Mouse (Mus musculus): Measurements from ENCODE around the gene Gna12.

Gna12 gene

GRCm38 (mm10) chr5:140830314-140831063 lies at the start of gene Gna12:
TSS of gene Gna12 (minus strand) at chr5:140830431.
- in situ Hi-C loops (cut with MboI; ENCODE audit: low pct_unique_long_range_greater_than_20kb in 1 of 2, low sequenced_read_pairs in 2 of 2, unreplicated experiment in 1 of 2): no loop called here

GRCm38 (mm10) chr5:140878644-140879043 lies 48.4 kb upstream of the Gna12 start:
- in situ Hi-C loops (cut with MboI; ENCODE audit: low pct_unique_long_range_greater_than_20kb in 1 of 2, low sequenced_read_pairs in 2 of 2, unreplicated experiment in 1 of 2): no loop called here

- in situ Hi-C loops (cut with MboI; ENCODE audit: low pct_unique_long_range_greater_than_20kb in 1 of 2, low sequenced_read_pairs in 2 of 2, unreplicated experiment in 1 of 2): no loop called here
These were observed 43.6 kb upstream of the Gna12 start for GRCm38 (mm10) chr5:140873736-140874307.

- in situ Hi-C loops (cut with MboI; ENCODE audit: low pct_unique_long_range_greater_than_20kb in 1 of 2, low sequenced_read_pairs in 2 of 2, unreplicated experiment in 1 of 2): no loop called here
These were observed 42.9 kb upstream of the Gna12 start for GRCm38 (mm10) chr5:140873039-140873551.

GRCm38 (mm10) chr5:140872532-140873038 lies 42.4 kb upstream of the Gna12 start:
- in situ Hi-C loops (cut with MboI; ENCODE audit: low pct_unique_long_range_greater_than_20kb in 1 of 2, low sequenced_read_pairs in 2 of 2, unreplicated experiment in 1 of 2): no loop called here

GRCm38 (mm10) chr5:140871241-140871640 lies 41.0 kb upstream of the Gna12 start:
- in situ Hi-C loops (cut with MboI; ENCODE audit: low pct_unique_long_range_greater_than_20kb in 1 of 2, low sequenced_read_pairs in 2 of 2, unreplicated experiment in 1 of 2): no loop called here

- in situ Hi-C loops (cut with MboI; ENCODE audit: low pct_unique_long_range_greater_than_20kb in 1 of 2, low sequenced_read_pairs in 2 of 2, unreplicated experiment in 1 of 2): no loop called here
These were observed 38.8 kb upstream of the Gna12 start for GRCm38 (mm10) chr5:140869034-140869433.

GRCm38 (mm10) chr5:140859730-140860129 lies 29.5 kb upstream of the Gna12 start:
- in situ Hi-C loops (cut with MboI; ENCODE audit: low pct_unique_long_range_greater_than_20kb in 1 of 2, low sequenced_read_pairs in 2 of 2, unreplicated experiment in 1 of 2): no loop called here

- in situ Hi-C loops (cut with MboI; ENCODE audit: low pct_unique_long_range_greater_than_20kb in 1 of 2, low sequenced_read_pairs in 2 of 2, unreplicated experiment in 1 of 2): no loop called here
These were observed 28.1 kb upstream of the Gna12 start for GRCm38 (mm10) chr5:140858335-140858734.

- in situ Hi-C loops (cut with MboI; ENCODE audit: low pct_unique_long_range_greater_than_20kb in 1 of 2, low sequenced_read_pairs in 2 of 2, unreplicated experiment in 1 of 2): no loop called here
These were observed 27.4 kb upstream of the Gna12 start for GRCm38 (mm10) chr5:140857432-140858154.

- in situ Hi-C loops (cut with MboI; ENCODE audit: low pct_unique_long_range_greater_than_20kb in 1 of 2, low sequenced_read_pairs in 2 of 2, unreplicated experiment in 1 of 2): no loop called here
These were observed 25.8 kb upstream of the Gna12 start for GRCm38 (mm10) chr5:140855909-140856530.

GRCm38 (mm10) chr5:140854700-140855099 lies 24.5 kb upstream of the Gna12 start:
- in situ Hi-C loops (cut with MboI; ENCODE audit: low pct_unique_long_range_greater_than_20kb in 1 of 2, low sequenced_read_pairs in 2 of 2, unreplicated experiment in 1 of 2): no loop called here

GRCm38 (mm10) chr5:140853723-140854122 lies 23.5 kb upstream of the Gna12 start:
- in situ Hi-C loops (cut with MboI; ENCODE audit: low pct_unique_long_range_greater_than_20kb in 1 of 2, low sequenced_read_pairs in 2 of 2, unreplicated experiment in 1 of 2): no loop called here

GRCm38 (mm10) chr5:140852435-140852996 lies 22.3 kb upstream of the Gna12 start:
- in situ Hi-C loops (cut with MboI; ENCODE audit: low pct_unique_long_range_greater_than_20kb in 1 of 2, low sequenced_read_pairs in 2 of 2, unreplicated experiment in 1 of 2): no loop called here

- in situ Hi-C loops (cut with MboI; ENCODE audit: low pct_unique_long_range_greater_than_20kb in 1 of 2, low sequenced_read_pairs in 2 of 2, unreplicated experiment in 1 of 2): no loop called here
These were observed 17.1 kb upstream of the Gna12 start for GRCm38 (mm10) chr5:140847300-140847729.

GRCm38 (mm10) chr5:140841942-140842341 lies 11.7 kb upstream of the Gna12 start:
- in situ Hi-C loops (cut with MboI; ENCODE audit: low pct_unique_long_range_greater_than_20kb in 1 of 2, low sequenced_read_pairs in 2 of 2, unreplicated experiment in 1 of 2): no loop called here

- in situ Hi-C loops (cut with MboI; ENCODE audit: low pct_unique_long_range_greater_than_20kb in 1 of 2, low sequenced_read_pairs in 2 of 2, unreplicated experiment in 1 of 2): no loop called here
These were observed 817 bp upstream of the Gna12 start for GRCm38 (mm10) chr5:140831064-140831431.

GRCm38 (mm10) chr5:140829911-140830294 lies 328 bp downstream of the Gna12 start:
- in situ Hi-C loops (cut with MboI; ENCODE audit: low pct_unique_long_range_greater_than_20kb in 1 of 2, low sequenced_read_pairs in 2 of 2, unreplicated experiment in 1 of 2): no loop called here

Data from mouse embryonic stem cell (cell line).